Mouse (Mus musculus) bone marrow, adult 2 months (tissue): Measurements from ENCODE around the gene Alx3. TPM values are rescaled to one million over a fixed set of nuclear protein-coding genes. Genes with fewer than 3 reads are reported as not detected.
"Not testable (repeated sequence)": the region's sequence is repeated elsewhere in the genome, so short reads cannot be mapped to it uniquely, and the experiment has no call there.

ENCODE experiments used
- H3K27ac ChIP-seq: fragments of 200-500 bp; 2 replicates; pipeline ENCODE4 v1.5.1; 2012; ENCODE audit warnings: low read depth, mild to moderate bottlenecking, control low read depth, inconsistent platforms, low read length; ENCODE audit not compliant: control insufficient read depth, poor library complexity, insufficient read depth
- H3K4me1 ChIP-seq: fragments of 200-500 bp; 2 replicates; pipeline ENCODE4 v1.6.1; 2011; ENCODE audit warnings: low read length; ENCODE audit not compliant: control insufficient read depth, insufficient read depth
- H3K4me3 ChIP-seq: fragments of 200-500 bp; replicated peaks from 2 replicates; pipeline ENCODE3; 2011; ENCODE audit warnings: mild to moderate bottlenecking, low read depth, low read length, control low read depth; ENCODE audit not compliant: control insufficient read depth
- CTCF ChIP-seq: fragments of 200-500 bp; IDR thresholded peaks from 2 replicates; pipeline ENCODE4 v1.5.1; 2011; ENCODE audit warnings: low read length, control low read depth; ENCODE audit not compliant: control insufficient read depth, insufficient read depth
- POLR2A ChIP-seq: fragments of 200-500 bp; IDR thresholded peaks from 2 replicates; pipeline ENCODE4 v1.6.1; 2011; ENCODE audit warnings: low read depth, mild to moderate bottlenecking, control low read depth, low read length, borderline replicate concordance; ENCODE audit not compliant: control insufficient read depth
- WGBS: fragments of 180-500 bp; shearing (Covaris S2); methylation state at CpG from one replicate; pipeline ENCODE4 v1.1.7; 2018; 5-methylcytosine and 5-hydroxymethylcytosine counted together
- polyA plus RNA-seq: library from polyadenylated mRNA; stranded (reverse); fragments of >200 nt; gene quantifications from 2 replicates; pipeline ENCODE4 v1.2.4, GENCODE M21; 2011; ENCODE audit warnings: low replicate concordance; ENCODE audit not compliant: missing spikeins, insufficient read depth, insufficient read length

Gene Alx3
- polyA plus RNA-seq, 1 experiment: not detected

DNA sequence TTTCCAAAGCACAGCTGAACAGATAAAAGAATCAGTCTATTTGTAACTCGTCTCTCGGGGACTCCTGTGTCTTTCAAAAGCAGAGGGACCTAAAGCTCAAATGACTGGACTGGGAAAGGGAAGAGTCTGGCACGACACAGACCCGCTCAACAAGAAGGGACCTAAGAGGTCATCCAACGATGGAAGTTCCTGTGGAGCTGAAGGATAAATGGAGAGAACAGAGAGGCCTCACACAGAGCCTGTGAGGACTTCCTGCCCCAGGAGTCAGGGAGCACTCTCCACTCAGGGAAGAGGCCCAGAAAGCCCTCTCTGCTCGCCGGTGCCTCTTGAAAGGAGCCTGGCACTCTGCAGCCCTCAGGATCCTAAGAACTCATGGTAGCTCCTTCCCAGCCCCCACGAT lies 41.0 kb downstream of the Alx3 start:
- Histone ChIP-seq H3K4me1 (no peaks in the 10 kb centered on the region), H3K4me3 (no peak overlapping the region), H3K27ac (no peak overlapping the region)
- no peak for TF ChIP-seq CTCF
- no peak for TF ChIP-seq POLR2A
- 71% methylated on average over 8 of the region's 8 CpGs for WGBS

DNA sequence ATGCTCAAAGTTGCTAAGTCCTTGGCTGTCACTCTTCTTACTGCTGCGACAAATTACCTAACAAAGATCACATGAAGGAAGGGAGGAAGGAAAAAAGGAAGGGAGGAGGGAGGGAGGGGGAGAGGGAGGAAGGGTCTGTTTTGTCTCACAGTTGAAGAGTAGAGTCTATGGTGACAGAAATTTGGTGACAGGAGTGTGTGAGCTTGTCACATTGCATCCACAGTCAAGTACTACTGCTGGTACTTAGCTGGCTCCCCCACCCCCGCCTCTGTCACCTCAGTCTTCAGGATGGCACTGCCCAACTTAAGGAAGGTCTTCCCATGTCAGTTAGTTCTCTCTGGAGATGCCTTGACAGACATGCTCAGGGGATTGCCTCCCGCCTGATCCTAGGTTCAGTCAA lies 41.4 kb downstream of the Alx3 start:
- Histone ChIP-seq H3K4me1 (no peaks in the 10 kb centered on the region), H3K27ac (no peak overlapping the region), H3K4me3 (no peak overlapping the region)
- WGBS: 68% methylated on average over 3 of the region's 3 CpGs
- TF ChIP-seq POLR2A (no peak), CTCF (no peak)

DNA sequence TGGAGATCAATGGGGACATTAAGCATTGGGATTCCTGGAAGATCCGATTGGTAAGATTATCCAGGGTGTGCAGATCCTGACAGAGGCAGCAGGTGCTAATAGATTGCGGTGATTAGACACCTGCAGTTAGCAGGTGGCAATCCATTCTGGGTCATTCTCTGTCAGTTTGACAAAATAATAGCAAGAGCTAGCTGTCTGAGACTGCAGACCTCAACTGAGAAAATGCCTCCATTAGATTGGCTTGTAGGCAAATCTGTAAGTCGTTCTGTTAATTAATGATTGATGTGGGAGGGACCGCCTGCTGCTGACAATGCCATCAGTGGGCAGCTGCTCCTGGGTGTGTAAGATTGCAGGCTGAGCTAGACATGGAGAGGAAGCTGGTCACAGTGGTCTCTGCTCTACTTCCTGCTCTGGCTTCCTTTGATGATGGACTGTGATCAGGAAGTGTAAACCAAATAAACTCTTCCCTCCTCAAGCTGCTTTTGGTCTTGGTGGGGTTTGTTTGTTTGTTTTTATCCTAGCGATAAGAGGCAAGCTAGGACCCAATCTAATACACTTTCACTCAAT lies 42.9 kb downstream of the Alx3 start:
- TF ChIP-seq CTCF (no peak), POLR2A (no peak)
- H3K27ac ChIP-seq: no peak overlapping the region
- no peak overlapping the region for H3K4me3 ChIP-seq
- H3K4me1 ChIP-seq: no peaks in the 10 kb centered on the region
- WGBS: 62% methylated on average over 5 of the region's 5 CpGs

DNA sequence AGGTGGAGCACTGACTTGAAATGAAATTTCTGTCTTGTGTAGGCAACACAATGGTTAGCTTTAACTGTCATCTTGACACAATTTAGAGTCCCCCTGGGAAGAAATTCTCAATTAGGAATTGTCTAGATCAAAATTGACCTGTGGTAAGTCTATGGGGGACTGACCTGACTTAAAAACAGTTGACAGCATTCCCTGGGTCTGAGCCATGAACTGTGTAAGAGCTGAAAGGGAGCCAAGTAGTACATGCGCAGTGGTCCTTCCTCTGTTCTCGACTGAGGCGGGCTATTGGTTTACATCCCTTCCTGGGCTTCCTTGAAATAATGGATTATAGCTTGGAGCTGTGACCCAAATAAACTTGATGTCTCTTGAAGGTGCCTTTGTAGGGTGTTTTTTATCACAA lies 52.1 kb downstream of the Alx3 start:
- WGBS: 87% methylated on average over 3 of the region's 3 CpGs
- H3K27ac ChIP-seq: no peak overlapping the region
- H3K4me1 ChIP-seq: no peaks in the 10 kb centered on the region
- TF ChIP-seq CTCF (no peak), POLR2A (no peak)
- H3K4me3 ChIP-seq: no peak overlapping the region

DNA sequence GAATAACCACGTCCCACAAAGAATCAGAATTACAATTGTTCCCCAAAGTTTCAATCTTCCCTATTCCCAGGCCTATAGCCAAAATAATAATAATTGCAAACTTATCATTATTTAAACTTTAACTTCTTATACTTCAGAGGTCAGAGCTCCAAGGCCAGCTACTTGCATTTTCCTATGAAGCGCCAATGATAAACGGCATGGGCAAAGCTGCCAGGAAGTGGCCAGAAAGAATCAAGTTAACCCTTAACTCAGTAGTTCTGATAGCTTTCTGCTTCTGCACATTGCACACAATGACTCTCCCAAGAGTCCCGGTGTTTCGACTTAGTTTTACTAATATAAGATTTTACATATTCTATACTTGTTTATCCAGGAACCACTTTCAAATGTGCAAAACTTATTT lies 55.4 kb downstream of the Alx3 start:
- not testable (repeated sequence) for H3K27ac ChIP-seq, H3K4me1 ChIP-seq, H3K4me3 ChIP-seq
- WGBS: 51% methylated on average over 5 of the region's 5 CpGs

DNA sequence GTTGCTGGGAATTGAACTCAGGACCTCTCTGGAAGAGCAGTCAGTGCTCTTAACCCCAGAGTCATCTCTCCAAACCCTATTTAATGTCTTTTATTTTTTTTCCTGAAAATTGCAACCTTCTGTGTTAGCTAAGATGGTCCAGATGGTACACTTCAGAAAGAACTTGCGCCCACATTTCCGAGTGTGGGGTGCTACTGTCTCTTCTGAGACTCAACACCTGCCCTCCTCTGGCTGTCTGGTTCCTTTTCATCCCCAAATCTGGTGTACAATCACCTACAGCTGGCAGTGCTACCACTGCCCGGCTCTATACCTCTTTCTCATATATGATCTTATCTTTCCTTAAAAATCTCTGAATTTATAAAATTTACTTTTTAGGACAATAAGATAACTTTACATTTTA lies 58.1 kb downstream of the Alx3 start:
- Histone ChIP-seq H3K27ac (no peak overlapping the region), H3K4me1 (no peaks in the 10 kb centered on the region), H3K4me3 (no peak overlapping the region)
- 79% methylated on average over 3 of the region's 3 CpGs for WGBS
- TF ChIP-seq CTCF (no peak), POLR2A (no peak)

DNA sequence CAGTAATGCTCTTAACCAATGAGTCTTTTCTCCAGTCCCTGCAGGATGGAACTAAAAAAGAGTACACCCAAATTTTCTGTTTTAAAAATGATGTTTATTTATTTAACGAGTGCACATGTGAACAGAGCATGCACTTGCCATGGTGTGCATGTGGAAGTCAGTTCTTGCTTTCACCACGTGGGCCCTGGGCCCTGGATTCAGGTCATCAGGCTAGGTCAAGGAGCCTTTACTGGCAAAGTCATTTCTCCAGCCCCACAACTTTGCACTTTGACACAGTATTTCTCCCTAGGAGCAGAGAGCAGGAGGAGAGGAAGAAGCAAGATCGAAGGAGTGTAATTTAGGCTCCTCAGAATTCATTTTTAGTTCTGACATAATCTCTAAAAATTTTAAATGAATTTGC lies 60.0 kb downstream of the Alx3 start:
- Histone ChIP-seq H3K4me1 (no peaks in the 10 kb centered on the region), H3K4me3 (no peak overlapping the region), H3K27ac (no peak overlapping the region)
- 71% methylated on average over 3 of the region's 3 CpGs for WGBS
- TF ChIP-seq CTCF (no peak), POLR2A (no peak)

Other genes starting within 250 kb of the Alx3 start
- not detected in 2 replicates for gene Kcnc4, start 135.5 kb upstream of the Alx3 start, polyA plus RNA-seq
- gene Slc6a17, start 77.0 kb upstream of the Alx3 start, polyA plus RNA-seq: 0.62 TPM in 1 of 2 replicates, not detected in the other
- gene Ubl4b, start 40.0 kb upstream of the Alx3 start, polyA plus RNA-seq: not detected in 2 replicates
- gene Gm10961, start 36.3 kb downstream of the Alx3 start, polyA plus RNA-seq: not detected in 2 replicates
- gene Strip1, start 36.7 kb downstream of the Alx3 start, polyA plus RNA-seq: 13.0 and 36.0 TPM in 2 replicates
- 27.3 and 38.4 TPM in 2 replicates for gene Ahcyl1, start 101.5 kb downstream of the Alx3 start, polyA plus RNA-seq
- gene Csf1, start 165.4 kb downstream of the Alx3 start, polyA plus RNA-seq: 7.9 and 21.8 TPM in 2 replicates